Mouse (Mus musculus): ENCODE data around the gene Sntg2. TPM values are rescaled to one million over a fixed set of nuclear protein-coding genes. Genes with fewer than 3 reads are reported as not detected.

Sntg2 gene
- total RNA-seq, 2 experiments from 2014 or later = 0.38 to 0.64 TPM

GRCm38 (mm10) chr12:30200621-30201020 is 172.6 kb downstream of the Sntg2 start:
- DNase-seq = no peak

DNA sequence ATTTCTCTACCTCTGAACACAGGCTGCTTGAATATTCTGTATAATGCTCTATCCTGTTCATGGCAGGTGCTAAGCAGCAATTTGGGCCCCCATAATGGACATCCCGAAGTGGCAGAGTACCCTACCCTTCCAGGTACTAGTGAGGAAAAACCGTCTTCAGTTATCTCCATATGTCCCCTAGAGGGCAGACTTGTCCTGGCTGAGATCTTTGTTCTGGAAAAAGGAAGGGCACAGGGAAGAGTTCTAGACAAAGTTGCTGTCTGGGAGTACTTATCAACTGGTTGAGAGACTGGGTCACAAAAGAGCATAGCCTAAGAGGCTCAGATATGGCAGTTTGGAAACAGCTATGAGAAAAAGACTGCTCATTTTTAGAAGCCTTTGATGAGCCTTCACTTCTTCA is 173.4 kb downstream of the Sntg2 start:
- DNase-seq = no peak

DNA sequence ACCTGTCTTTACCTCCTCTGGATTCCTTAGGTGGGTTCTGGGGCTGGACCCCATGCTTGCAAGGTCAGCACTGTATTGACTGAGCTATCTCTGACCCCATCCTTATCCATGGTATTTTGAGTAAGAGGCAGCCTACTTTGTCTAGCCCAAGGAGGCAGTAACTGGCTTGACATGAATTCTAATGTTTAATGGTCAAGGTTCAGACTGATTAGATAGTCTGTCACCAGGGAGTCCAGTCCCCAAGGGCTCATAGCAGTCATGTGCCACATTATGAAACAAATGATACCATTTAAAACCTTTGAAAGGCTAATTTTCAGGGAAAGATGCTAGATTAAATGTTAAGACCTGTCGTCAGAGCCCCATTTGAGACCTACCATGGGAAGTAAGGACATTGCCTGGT is 174.9 kb downstream of the Sntg2 start:
- DNase-seq = no peak

GRCm38 (mm10) chr12:30181721-30182120 is 191.5 kb downstream of the Sntg2 start:
- no peak for DNase-seq

- DNase-seq = no peak
Measured at GRCm38 (mm10) chr12:30179623-30180022, 193.6 kb downstream of the Sntg2 start.

DNA sequence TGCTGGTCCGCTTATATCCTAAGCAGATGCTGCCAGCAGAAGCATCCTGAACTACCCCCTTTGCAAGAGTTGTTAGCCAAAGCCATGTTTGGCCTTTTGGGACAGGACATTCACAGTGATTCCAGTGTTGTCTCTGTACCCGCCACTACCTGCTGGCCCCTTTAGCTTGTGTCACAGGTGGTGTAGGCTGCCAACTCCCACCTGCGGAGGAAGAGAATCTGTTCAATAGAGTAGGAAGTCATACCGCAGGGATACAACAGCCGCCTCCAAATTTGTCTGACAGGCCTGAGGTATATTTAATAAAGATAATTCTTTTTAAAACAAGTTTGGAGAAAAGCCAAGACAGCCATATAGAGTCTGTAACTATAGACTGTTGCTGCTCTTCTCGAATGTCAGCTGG is 195.2 kb downstream of the Sntg2 start:
- no peak for DNase-seq

- no peak for DNase-seq
Measured at GRCm38 (mm10) chr12:30177529-30177928, 195.6 kb downstream of the Sntg2 start.

DNA sequence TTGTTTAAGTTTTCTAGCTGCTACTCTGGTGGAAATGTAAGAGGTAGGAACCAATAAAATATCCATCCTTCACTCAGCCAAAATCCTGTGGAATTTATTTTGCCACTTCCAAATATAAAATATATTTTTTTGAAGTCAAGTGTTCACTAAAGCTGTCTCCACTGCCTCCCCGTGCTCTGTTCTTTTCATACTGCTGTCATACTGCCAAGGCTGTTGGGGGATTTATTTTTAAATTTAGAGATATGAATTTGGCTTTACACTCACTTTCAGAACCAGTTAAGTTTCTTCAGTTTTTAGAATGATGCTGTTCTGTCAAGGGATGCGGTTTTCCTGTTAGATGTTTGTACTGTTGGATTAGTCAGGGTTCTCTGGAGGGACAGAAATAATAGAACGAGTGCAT is 204.7 kb downstream of the Sntg2 start:
- no peak for DNase-seq

DNA sequence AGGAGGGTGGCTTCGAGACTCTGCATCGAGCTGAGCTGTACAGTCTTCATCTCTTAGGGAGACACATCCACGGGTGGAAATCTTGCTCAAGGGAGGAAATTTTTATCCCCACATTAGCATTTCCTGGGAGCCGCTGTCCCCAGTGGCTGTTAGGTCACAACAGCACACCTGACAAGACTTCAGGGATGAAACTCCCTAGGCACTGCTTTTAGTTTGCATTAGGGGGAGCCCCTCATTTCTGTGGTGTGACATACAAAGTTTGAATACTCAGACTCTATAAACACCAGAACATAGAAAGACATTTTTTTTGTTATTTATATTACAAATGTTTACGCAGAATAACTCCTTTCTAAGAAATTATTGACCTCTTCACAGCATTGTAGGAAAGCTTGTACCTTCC is 208.6 kb downstream of the Sntg2 start:
- DNase-seq = no peak

DNA sequence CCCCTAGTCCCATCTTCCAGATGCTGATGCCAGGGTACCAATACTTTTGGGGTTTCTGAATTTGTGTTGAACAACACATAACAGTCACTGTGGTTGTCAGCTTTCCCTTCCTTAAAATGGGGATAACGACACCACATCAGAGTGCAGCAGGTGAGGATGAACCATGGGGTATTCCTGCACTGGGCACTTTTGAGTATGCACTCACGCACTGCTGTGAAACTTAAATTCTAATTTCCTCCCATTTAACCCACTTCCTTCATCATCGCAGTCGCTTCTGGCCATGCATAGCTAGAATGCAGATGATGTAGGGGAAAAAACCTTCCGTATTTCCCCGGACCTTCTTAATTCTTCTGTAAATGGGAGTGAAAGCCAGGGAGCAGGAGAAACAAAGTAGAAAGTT is 209.2 kb downstream of the Sntg2 start:
- DNase-seq = no peak

GRCm38 (mm10) chr12:30161731-30162406 is 211.3 kb downstream of the Sntg2 start:
- no peak for DNase-seq

DNA sequence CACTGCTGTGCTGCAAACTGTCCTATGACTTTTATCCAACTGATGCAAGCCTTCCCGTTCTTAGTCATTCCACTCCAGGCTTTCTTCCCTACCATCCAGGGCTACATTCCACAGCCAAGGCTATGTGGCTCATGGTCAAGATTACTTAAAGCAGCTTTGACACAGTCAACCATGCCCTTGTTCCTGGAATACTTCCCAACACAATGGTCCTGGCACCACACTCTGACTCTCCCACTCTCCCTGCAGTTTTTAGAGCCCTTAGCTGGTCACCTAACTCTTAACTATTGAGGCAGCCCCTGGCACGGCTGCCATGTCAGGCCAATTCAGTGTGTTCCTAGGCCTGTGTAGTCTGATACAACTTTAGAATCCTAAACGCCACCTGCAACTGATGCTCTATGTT is 212.7 kb downstream of the Sntg2 start:
- no peak for DNase-seq

DNA sequence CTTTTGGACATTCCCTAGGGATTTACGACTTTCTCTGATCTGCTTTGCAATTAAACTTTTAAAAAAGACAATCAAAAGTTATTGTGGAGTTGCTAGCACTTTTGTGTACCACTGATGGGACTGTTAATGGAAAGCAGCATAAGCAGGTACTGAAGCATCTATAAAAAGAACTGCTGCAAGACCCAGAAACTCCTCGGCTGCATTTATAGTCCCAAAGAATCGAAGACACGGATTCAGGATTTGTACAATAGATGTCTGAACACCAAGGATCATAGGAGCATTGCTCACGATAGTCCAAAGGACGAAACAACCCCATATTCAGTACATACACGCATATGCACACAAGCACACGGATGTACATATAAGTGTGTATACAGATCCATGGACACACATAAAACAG is 213.4 kb downstream of the Sntg2 start:
- no peak for DNase-seq

- DNase-seq = no peak
Measured at GRCm38 (mm10) chr12:30154079-30154673, 219.0 kb downstream of the Sntg2 start.

DNA sequence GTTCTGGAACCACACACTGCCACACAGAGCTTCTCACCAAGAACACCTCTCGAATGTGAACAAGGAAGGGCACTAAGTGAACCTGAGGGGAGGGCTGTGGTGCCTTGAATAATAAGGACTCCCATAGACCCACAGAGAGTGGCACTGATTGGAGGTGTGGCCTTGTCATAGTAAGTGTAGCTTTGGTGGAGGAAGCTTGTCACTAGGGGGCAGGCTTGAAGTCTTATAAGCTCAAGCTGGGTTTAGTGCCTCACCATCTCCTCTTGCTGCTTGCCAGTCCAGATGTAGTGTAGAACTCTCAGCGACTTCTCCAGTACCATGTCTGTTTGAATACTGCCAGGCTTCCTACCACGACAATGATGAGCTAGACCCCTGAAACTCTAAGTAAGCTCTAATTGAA is 231.1 kb downstream of the Sntg2 start:
- DNase-seq = no peak

- no peak for DNase-seq
Measured at GRCm38 (mm10) chr12:30132524-30132923, 240.7 kb downstream of the Sntg2 start, which contains the start of gene Tpo. TSS of gene Tpo (minus strand) at chr12:30132624.

DNA sequence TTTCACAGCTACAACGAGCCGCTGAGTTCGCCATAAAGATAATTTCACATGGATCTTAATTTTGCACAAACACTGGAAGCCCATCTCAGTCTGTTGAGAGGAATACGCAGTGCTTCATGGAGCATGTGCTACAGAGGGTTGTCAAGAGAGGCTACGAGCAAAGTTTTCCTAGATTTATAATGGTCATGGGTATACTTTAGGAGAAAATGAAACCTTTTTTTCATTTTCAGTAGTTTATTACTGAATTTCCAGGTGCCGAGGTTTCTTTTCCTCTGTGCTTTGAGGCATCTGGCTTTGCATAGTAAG is 243.8 kb downstream of the Sntg2 start:
- DNase-seq = no peak

GRCm38 (mm10) chr12:30128561-30129410 is 244.4 kb downstream of the Sntg2 start:
- DNase-seq = peak; percentile 61

Other genes with a start within 250 kb of the Sntg2 start
- gene Tpo, start 240.8 kb downstream of the Sntg2 start, total RNA-seq (2021) = not detected
- gene Tmem18, start 211.1 kb upstream of the Sntg2 start, total RNA-seq (2021) = 1 to 10 TPM; 5.5 to 7.0 TPM

All from gastrocnemius, postnatal 25 days (tissue).